Mouse (Mus musculus): Measurements from ENCODE around the gene Olfr657. TPM values are rescaled to one million over a fixed set of nuclear protein-coding genes. Genes with fewer than 3 reads are reported as not detected.

The Olfr657 gene
- polyA plus RNA-seq, 1 experiment from 2014 or later, result not detected

- 6% methylated on average over 3 of the region's 3 CpGs for WGBS
- ATAC-seq (no peak), DNase-seq (ENCODE audit: low spot score) (peak; percentile 25)
- Histone ChIP-seq H3K27ac (ENCODE audit: low read length) (no peak overlapping the region), H3K4me1 (ENCODE audit: insufficient read depth, low read depth, low read length) (no peaks in the 10 kb centered on the region), H3K9ac (replicated peaks; ENCODE audit: low read depth) (no peak overlapping the region), H3K4me2 (replicated peaks; ENCODE audit: low read depth, low read length) (no peak overlapping the region), H3K9me3 (ENCODE audit: low read length) (no peaks in the 10 kb centered on the region), H3K27me3 (replicated peaks; ENCODE audit: insufficient read depth, low read length) (no peaks in the 10 kb centered on the region), H3K36me3 (ENCODE audit: insufficient read depth, low read length) (no peaks in the 10 kb centered on the region), H3K4me3 (ENCODE audit: low read depth, low read length) (no peak overlapping the region)
- peak; percentile 72 for TF ChIP-seq CTCF (IDR thresholded peaks at IDR 0.05)
- TF ChIP-seq EP300 (IDR thresholded peaks at IDR 0.05), result no peak
Measured at GRCm38 (mm10) chr7:104603173-104603572, 21.4 kb upstream of the Olfr657 start.

- H3K4me2 ChIP-seq (replicated peaks; ENCODE audit: low read depth, low read length), result no peak overlapping the region
- no peak overlapping the region for H3K4me3 ChIP-seq (ENCODE audit: low read depth, low read length)
- H3K27ac ChIP-seq (ENCODE audit: low read length), result no peak overlapping the region
- no peak overlapping the region for H3K9ac ChIP-seq (replicated peaks; ENCODE audit: low read depth)
- no peak for ATAC-seq
- no peaks in the 10 kb centered on the region for H3K9me3 ChIP-seq (ENCODE audit: low read length)
- no peak for DNase-seq (ENCODE audit: low spot score)
- TF ChIP-seq CTCF (IDR thresholded peaks at IDR 0.05), result no peak
- no peak for TF ChIP-seq EP300 (IDR thresholded peaks at IDR 0.05)
- no peaks in the 10 kb centered on the region for H3K4me1 ChIP-seq (ENCODE audit: insufficient read depth, low read depth, low read length)
- no peaks in the 10 kb centered on the region for H3K36me3 ChIP-seq (ENCODE audit: insufficient read depth, low read length)
- no peaks in the 10 kb centered on the region for H3K27me3 ChIP-seq (replicated peaks; ENCODE audit: insufficient read depth, low read length)
Measured at GRCm38 (mm10) chr7:104604727-104605126, 19.9 kb upstream of the Olfr657 start.

- Histone ChIP-seq H3K4me2 (replicated peaks; ENCODE audit: low read depth, low read length) (no peak within 1 kb of the TSS), H3K27me3 (replicated peaks; ENCODE audit: insufficient read depth, low read length) (no peaks in the 10 kb centered on the region), H3K4me1 (ENCODE audit: insufficient read depth, low read depth, low read length) (no peaks in the 10 kb centered on the region), H3K9me3 (ENCODE audit: low read length) (no peaks in the 10 kb centered on the region), H3K4me3 (ENCODE audit: low read depth, low read length) (no peak within 1 kb of the TSS), H3K27ac (ENCODE audit: low read length) (no peak within 1 kb of the TSS), H3K9ac (replicated peaks; ENCODE audit: low read depth) (no peak within 1 kb of the TSS), H3K36me3 (ENCODE audit: insufficient read depth, low read length) (no peaks in the 10 kb centered on the region)
- TF ChIP-seq CTCF (IDR thresholded peaks at IDR 0.05) (no peak), EP300 (IDR thresholded peaks at IDR 0.05) (no peak)
- DNase-seq (ENCODE audit: low spot score) (no peak), ATAC-seq (no peak)
- WGBS, result 66% methylated on average over 4 of the region's 4 CpGs
Measured at GRCm38 (mm10) chr7:104613655-104614054, 10.9 kb upstream of the Olfr657 start, which contains the start of gene Olfr656. Gene Olfr656 (plus strand): TSS chr7:104613955.

- Histone ChIP-seq H3K27me3 (replicated peaks; ENCODE audit: insufficient read depth, low read length) (no peaks in the 10 kb centered on the region), H3K9ac (replicated peaks; ENCODE audit: low read depth) (no peak within 1 kb of the TSS), H3K4me2 (replicated peaks; ENCODE audit: low read depth, low read length) (0 out of 2 replicates have a peak within 1 kb of the TSS, but pooled peaks have one; percentile 17), H3K4me1 (ENCODE audit: insufficient read depth, low read depth, low read length) (no peaks in the 10 kb centered on the region), H3K27ac (ENCODE audit: low read length) (no peak within 1 kb of the TSS), H3K4me3 (ENCODE audit: low read depth, low read length) (no peak within 1 kb of the TSS), H3K9me3 (ENCODE audit: low read length) (no peaks in the 10 kb centered on the region), H3K36me3 (ENCODE audit: insufficient read depth, low read length) (no peaks in the 10 kb centered on the region)
- ATAC-seq (peak; percentile 57), DNase-seq (ENCODE audit: low spot score) (peak; percentile 34)
- TF ChIP-seq EP300 (IDR thresholded peaks at IDR 0.05) (no peak), CTCF (IDR thresholded peaks at IDR 0.05) (peak; percentile 60)
- 22% methylated on average over 22 of the region's 22 CpGs for WGBS
Measured at GRCm38 (mm10) chr7:104646841-104647482, 22.4 kb downstream of the Olfr657 start, which contains the start of gene Olfr658. Gene Olfr658 (minus strand): TSS chr7:104647305.

- H3K4me1 ChIP-seq (ENCODE audit: insufficient read depth, low read depth, low read length), result no peaks in the 10 kb centered on the region
- no peak for ATAC-seq
- no peak within 1 kb of the TSS for H3K4me3 ChIP-seq (ENCODE audit: low read depth, low read length)
- no peak within 1 kb of the TSS for H3K9ac ChIP-seq (replicated peaks; ENCODE audit: low read depth)
- TF ChIP-seq EP300 (IDR thresholded peaks at IDR 0.05) (no peak), CTCF (IDR thresholded peaks at IDR 0.05) (no peak)
- WGBS, result 76% methylated on average over 3 of the region's 3 CpGs
- H3K27ac ChIP-seq (ENCODE audit: low read length), result no peak within 1 kb of the TSS
- no peaks in the 10 kb centered on the region for H3K9me3 ChIP-seq (ENCODE audit: low read length)
- no peak for DNase-seq (ENCODE audit: low spot score)
- H3K36me3 ChIP-seq (ENCODE audit: insufficient read depth, low read length), result no peaks in the 10 kb centered on the region
- no peaks in the 10 kb centered on the region for H3K27me3 ChIP-seq (replicated peaks; ENCODE audit: insufficient read depth, low read length)
- H3K4me2 ChIP-seq (replicated peaks; ENCODE audit: low read depth, low read length), result no peak within 1 kb of the TSS
Measured at GRCm38 (mm10) chr7:104666453-104666852, 41.9 kb downstream of the Olfr657 start, which contains the start of gene Olfr659. Gene Olfr659 (plus strand): TSS chr7:104666753.

GRCm38 (mm10) chr7:104686201-104686600 lies 61.6 kb downstream of the Olfr657 start, which contains the start of gene Olfr661:
Gene Olfr661 (plus strand): TSS chr7:104686501.
- Histone ChIP-seq H3K36me3 (ENCODE audit: insufficient read depth, low read length) (no peaks in the 10 kb centered on the region), H3K27ac (ENCODE audit: low read length) (no peak within 1 kb of the TSS), H3K4me3 (ENCODE audit: low read depth, low read length) (no peak within 1 kb of the TSS), H3K9me3 (ENCODE audit: low read length) (no peaks in the 10 kb centered on the region), H3K27me3 (replicated peaks; ENCODE audit: insufficient read depth, low read length) (no peaks in the 10 kb centered on the region), H3K9ac (replicated peaks; ENCODE audit: low read depth) (no peak within 1 kb of the TSS), H3K4me1 (ENCODE audit: insufficient read depth, low read depth, low read length) (no peaks in the 10 kb centered on the region), H3K4me2 (replicated peaks; ENCODE audit: low read depth, low read length) (no peak within 1 kb of the TSS)
- ATAC-seq (no peak), DNase-seq (ENCODE audit: low spot score) (no peak)
- TF ChIP-seq EP300 (IDR thresholded peaks at IDR 0.05) (no peak), CTCF (IDR thresholded peaks at IDR 0.05) (no peak)
- 89% methylated on average over 2 of the region's 2 CpGs for WGBS

Other genes starting within 250 kb of the Olfr657 start
- gene Trim30c, start 224.0 kb upstream of the Olfr657 start, polyA plus RNA-seq (2015; fragmentation: Nextera tagmentation; extraction: Ambion mirVana), result 0.06 and 0.13 TPM in 2 replicates
- 5.2 and 5.3 TPM in 2 replicates for gene Trim30a, start 159.6 kb upstream of the Olfr657 start, polyA plus RNA-seq (2015; fragmentation: Nextera tagmentation; extraction: Ambion mirVana)
- 1.9 and 2.1 TPM in 2 replicates for gene Trim30d, start 116.9 kb upstream of the Olfr657 start, polyA plus RNA-seq (2015; fragmentation: Nextera tagmentation; extraction: Ambion mirVana)
- not detected in 2 replicates for gene Olfr651, start 74.7 kb upstream of the Olfr657 start, polyA plus RNA-seq (2015; fragmentation: Nextera tagmentation; extraction: Ambion mirVana)
- not detected in 2 replicates for gene Olfr652, start 63.9 kb upstream of the Olfr657 start, polyA plus RNA-seq (2015; fragmentation: Nextera tagmentation; extraction: Ambion mirVana)
- gene Olfr653, start 47.5 kb upstream of the Olfr657 start, polyA plus RNA-seq (2015; fragmentation: Nextera tagmentation; extraction: Ambion mirVana), result not detected in 2 replicates
- not detected in 2 replicates for gene Olfr654, start 37.8 kb upstream of the Olfr657 start, polyA plus RNA-seq (2015; fragmentation: Nextera tagmentation; extraction: Ambion mirVana)
- gene Olfr655, start 23.0 kb upstream of the Olfr657 start, polyA plus RNA-seq (2015; fragmentation: Nextera tagmentation; extraction: Ambion mirVana), result not detected in 2 replicates
- not detected in 2 replicates for gene Olfr656, start 10.8 kb upstream of the Olfr657 start, polyA plus RNA-seq (2015; fragmentation: Nextera tagmentation; extraction: Ambion mirVana)
- not detected in 2 replicates for gene Olfr658, start 22.5 kb downstream of the Olfr657 start, polyA plus RNA-seq (2015; fragmentation: Nextera tagmentation; extraction: Ambion mirVana)
- gene Olfr659, start 42.0 kb downstream of the Olfr657 start, polyA plus RNA-seq (2015; fragmentation: Nextera tagmentation; extraction: Ambion mirVana), result not detected in 2 replicates
- not detected in 2 replicates for gene Olfr661, start 61.7 kb downstream of the Olfr657 start, polyA plus RNA-seq (2015; fragmentation: Nextera tagmentation; extraction: Ambion mirVana)
- not detected in 2 replicates for gene Usp17le, start 152.7 kb downstream of the Olfr657 start, polyA plus RNA-seq (2015; fragmentation: Nextera tagmentation; extraction: Ambion mirVana)
- not detected in 2 replicates for gene Usp17lb, start 217.8 kb downstream of the Olfr657 start, polyA plus RNA-seq (2015; fragmentation: Nextera tagmentation; extraction: Ambion mirVana)
- not detected in 2 replicates for gene Usp17la, start 232.2 kb downstream of the Olfr657 start, polyA plus RNA-seq (2015; fragmentation: Nextera tagmentation; extraction: Ambion mirVana)

Data from lung, postnatal 0 days (tissue).